Mouse (Mus musculus): ENCODE measurements around the gene Shroom2. TPM values are rescaled to one million over a fixed set of nuclear protein-coding genes. Genes with fewer than 3 reads are reported as not detected.
A peak's percentile ranks its signal among the peaks of the same experiment; 100 is the strongest.

The Shroom2 gene
- 5.6 TPM in 2 replicates for polyA plus RNA-seq (2015; fragmentation: Nextera tagmentation; extraction: Ambion mirVana)

DNA sequence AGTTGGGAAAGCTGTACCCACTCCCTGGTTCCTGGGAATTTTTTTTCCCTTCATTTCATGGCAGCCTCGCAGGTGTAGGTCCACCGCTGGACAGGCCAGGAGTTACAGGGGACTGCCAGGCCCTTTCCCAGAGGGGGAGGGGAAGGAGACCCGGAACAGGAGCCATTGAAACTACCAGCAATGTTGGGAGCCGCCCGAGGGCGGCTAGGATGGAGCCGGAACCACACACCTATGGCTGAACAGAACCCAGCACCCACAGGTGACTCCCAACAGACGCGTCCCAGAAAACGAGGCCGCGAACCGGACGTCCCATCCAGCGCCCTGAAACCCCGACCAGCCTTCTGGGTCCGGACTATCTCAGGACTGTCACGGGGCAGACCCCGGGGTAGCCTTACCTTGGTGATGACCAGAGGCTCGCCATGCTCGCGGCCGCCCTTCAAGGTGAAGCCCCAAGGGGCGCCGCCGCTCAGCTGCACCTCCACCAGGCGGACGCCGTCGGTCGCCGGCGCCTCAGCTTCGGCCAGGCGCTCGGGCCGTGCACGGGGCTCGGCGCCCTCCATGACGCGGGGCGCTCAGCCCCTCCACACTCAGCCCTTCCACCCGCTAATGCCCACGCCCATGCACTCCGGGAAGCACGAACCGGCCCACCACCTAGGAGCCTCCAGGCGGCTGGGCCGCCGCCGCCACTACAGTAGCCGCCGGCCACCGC is at the start of gene Shroom2:
Gene Shroom2, minus strand, starts transcription at position 575 of the 709 bp plus-strand sequence.
- ATAC-seq: peak; percentile 78
- WGBS: 14% methylated on average over 43 of the region's 55 CpGs
- no peaks in the 10 kb centered on the region for H3K9me3 ChIP-seq

DNA sequence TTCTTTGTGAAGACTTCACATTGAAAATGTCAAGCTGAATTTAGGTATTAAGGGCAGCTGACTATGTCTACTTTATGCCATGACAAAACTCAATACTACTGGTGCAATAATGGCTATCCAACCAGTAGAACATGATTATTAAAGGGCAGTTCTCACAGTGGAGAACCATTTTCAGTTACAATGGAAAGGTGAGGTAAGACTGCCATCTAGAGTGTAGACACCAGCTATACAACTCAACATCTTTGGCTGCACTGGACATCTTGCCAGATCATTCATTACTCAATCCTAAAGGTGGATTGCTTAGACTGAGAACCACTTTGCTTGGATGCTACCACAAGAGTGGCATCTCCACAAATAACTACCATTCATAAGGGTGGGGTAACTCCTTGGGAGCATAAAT is 49.7 kb upstream of the Shroom2 start:
- H3K9me3 ChIP-seq: no peaks in the 10 kb centered on the region
- H3K9ac ChIP-seq: no peak overlapping the region
- H3K4me3 ChIP-seq (replicated peaks): no peak overlapping the region
- no peaks in the 10 kb centered on the region for H3K27me3 ChIP-seq (replicated peaks)
- H3K4me1 ChIP-seq (replicated peaks): no peaks in the 10 kb centered on the region
- H3K4me2 ChIP-seq (replicated peaks): no peak overlapping the region
- no peak for ATAC-seq
- no peak overlapping the region for H3K27ac ChIP-seq
- H3K36me3 ChIP-seq: no peaks in the 10 kb centered on the region

More for the DNA sequence above, at the start of gene Shroom2:
- Histone ChIP-seq H3K36me3 (no peaks in the 10 kb centered on the region), H3K4me1 (replicated peaks) (no peaks in the 10 kb centered on the region), H3K4me2 (replicated peaks) (peak within 1 kb of the TSS; percentile 60), H3K9ac (peak within 1 kb of the TSS; percentile 61), H3K27ac (peak within 1 kb of the TSS; percentile 79), H3K27me3 (replicated peaks) (0 out of 2 replicates have a peak, but pooled peaks cover 7% of the 10 kb centered on the region), H3K4me3 (replicated peaks) (peak within 1 kb of the TSS; percentile 58)

DNA sequence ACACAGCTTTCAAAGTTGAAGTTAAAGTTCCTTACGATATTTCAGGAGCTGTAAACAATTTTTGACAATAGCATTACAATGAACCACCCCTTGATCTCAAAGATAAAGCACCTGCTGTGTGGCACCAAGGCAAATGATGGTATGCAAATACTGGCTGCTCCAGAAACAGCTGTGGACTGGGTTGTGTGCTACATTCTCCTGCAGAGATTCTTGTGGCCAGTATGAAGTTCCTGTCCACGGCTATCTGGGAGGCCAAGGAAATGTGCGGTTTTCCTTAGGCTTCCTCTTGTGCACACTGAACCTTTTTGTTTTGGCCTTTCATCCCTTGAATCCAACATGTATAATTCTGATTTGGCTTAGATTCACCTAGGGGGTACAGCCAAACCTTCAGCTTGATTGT is 44.1 kb upstream of the Shroom2 start:
- no peaks in the 10 kb centered on the region for H3K9me3 ChIP-seq
- no peaks in the 10 kb centered on the region for H3K4me1 ChIP-seq (replicated peaks)
- no peak for ATAC-seq
- no peak overlapping the region for H3K4me3 ChIP-seq (replicated peaks)
- H3K4me2 ChIP-seq (replicated peaks): no peak overlapping the region
- no peaks in the 10 kb centered on the region for H3K27me3 ChIP-seq (replicated peaks)
- no peak overlapping the region for H3K9ac ChIP-seq
- H3K36me3 ChIP-seq: no peaks in the 10 kb centered on the region
- H3K27ac ChIP-seq: no peak overlapping the region
- WGBS: 66% methylated on average over 3 of the region's 3 CpGs

DNA sequence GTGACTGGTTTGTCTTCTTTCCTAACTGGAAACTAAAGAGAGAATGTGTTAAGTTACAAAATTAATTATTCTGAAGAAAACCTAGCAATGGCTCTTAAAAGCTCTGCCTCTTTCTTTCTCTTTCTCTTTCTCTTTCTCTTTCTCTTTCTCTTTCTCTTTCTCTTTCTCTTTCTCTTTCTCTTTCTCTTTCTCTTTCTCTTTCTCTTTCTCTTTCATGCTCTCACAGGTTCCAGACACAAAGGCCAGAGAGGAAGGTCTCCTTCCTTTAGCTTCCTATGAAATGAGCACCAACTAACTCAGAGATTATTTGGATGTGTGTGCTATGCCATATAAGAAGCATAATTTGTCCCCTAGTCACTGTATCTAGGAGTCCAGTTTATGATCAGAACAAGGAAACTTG is 36.1 kb upstream of the Shroom2 start:
- H3K4me3 ChIP-seq (replicated peaks): no peak overlapping the region
- H3K4me2 ChIP-seq (replicated peaks): no peak overlapping the region
- H3K9ac ChIP-seq: no peak overlapping the region
- no peak overlapping the region for H3K27ac ChIP-seq
- H3K4me1 ChIP-seq (replicated peaks): no peaks in the 10 kb centered on the region
- no peaks in the 10 kb centered on the region for H3K27me3 ChIP-seq (replicated peaks)
- H3K36me3 ChIP-seq: no peaks in the 10 kb centered on the region
- no peaks in the 10 kb centered on the region for H3K9me3 ChIP-seq
- ATAC-seq: no peak

DNA sequence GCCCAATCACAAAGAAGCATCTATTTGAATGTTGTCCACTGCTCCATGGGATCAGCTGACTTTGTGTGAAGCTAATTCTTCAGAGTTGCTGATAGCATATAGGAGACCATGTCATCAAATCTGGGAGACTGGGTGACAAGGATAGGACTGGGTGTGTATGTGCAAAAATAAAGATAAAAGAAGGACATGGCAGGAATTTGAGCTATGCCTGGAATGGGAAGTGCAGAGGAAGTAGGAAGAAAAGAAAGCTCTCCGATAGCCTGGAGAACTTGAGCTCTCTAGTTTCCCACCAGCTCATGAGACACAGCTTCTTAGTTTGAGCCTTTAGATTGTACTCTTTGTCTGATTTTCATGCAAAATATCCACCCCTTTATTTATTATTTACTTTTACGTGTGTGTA is 19.3 kb upstream of the Shroom2 start:
- H3K4me1 ChIP-seq (replicated peaks): no peaks in the 10 kb centered on the region
- H3K9ac ChIP-seq: no peak overlapping the region
- 85% methylated on average over 2 of the region's 2 CpGs for WGBS
- no peak overlapping the region for H3K4me2 ChIP-seq (replicated peaks)
- no peak overlapping the region for H3K4me3 ChIP-seq (replicated peaks)
- no peaks in the 10 kb centered on the region for H3K36me3 ChIP-seq
- no peaks in the 10 kb centered on the region for H3K9me3 ChIP-seq
- H3K27me3 ChIP-seq (replicated peaks): no peaks in the 10 kb centered on the region
- H3K27ac ChIP-seq: no peak overlapping the region
- ATAC-seq: no peak

DNA sequence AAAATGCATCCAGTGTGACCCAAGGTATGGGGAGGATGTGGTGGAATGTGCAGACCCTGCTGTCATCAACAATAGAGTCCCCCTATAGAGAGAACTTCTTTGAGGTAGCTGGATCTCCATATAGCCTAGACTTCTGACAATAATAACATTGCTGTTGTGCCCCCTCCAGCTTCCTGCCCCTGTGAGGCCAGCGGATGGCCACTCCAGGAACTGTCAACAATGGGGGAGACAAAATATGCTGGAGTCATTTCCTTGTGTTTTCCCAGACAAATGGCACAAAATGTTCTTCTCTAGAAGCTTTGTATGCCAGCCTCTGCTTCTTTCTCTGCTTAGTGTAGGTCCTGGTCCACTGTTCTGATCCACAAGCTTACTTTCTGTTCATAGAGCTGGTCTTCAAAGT is 18.9 kb upstream of the Shroom2 start:
- Histone ChIP-seq H3K4me1 (replicated peaks) (no peaks in the 10 kb centered on the region), H3K27ac (no peak overlapping the region), H3K4me2 (replicated peaks) (no peak overlapping the region), H3K4me3 (replicated peaks) (no peak overlapping the region), H3K9me3 (no peaks in the 10 kb centered on the region), H3K36me3 (no peaks in the 10 kb centered on the region), H3K27me3 (replicated peaks) (no peaks in the 10 kb centered on the region), H3K9ac (no peak overlapping the region)
- 77% methylated on average over 1 of the region's 1 CpGs for WGBS
- ATAC-seq: no peak

DNA sequence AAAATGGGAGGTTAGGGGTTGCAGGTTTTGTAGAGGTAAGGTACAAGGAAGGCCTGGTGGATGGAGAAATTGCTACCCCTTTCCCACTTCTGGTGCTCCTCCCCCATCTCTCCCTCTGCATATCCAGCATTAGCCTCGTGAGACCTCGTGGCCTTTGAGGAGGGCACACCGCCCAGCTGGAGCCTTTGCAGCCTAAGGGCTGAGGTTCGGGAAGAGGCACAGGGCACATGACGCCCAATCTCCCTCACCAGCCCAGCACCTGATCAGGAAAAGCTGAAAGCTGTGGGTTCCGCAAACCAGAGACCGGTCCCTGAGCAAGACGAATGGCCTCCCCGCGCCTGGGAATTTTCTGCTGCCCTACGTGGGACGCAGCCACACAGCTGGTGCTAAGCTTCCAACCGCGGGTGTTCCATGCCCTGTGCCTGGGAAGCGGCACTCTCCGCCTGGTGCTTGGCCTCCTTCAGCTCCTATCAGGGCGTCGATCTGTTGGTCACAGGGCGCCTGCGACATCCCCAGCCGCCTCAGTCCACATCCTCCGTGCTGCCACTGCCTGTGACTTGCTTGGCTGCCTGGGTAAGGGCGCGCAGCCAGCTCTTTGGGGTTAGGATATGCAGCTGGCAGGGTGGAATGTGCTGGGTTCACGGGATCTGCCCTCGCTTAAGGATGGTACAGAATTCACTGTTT is 12.6 kb upstream of the Shroom2 start, which contains the start of gene Gpr143:
Gene Gpr143, plus strand, starts transcription at position 202 of the 684 bp plus-strand sequence.
- Histone ChIP-seq H3K9ac (no peak within 1 kb of the TSS), H3K27ac (no peak within 1 kb of the TSS), H3K36me3 (no peaks in the 10 kb centered on the region), H3K4me3 (replicated peaks) (peak within 1 kb of the TSS; percentile 12; the same call in 1 of the 2 replicates), H3K27me3 (replicated peaks) (0 out of 2 replicates have a peak, but pooled peaks cover 7% of the 10 kb centered on the region), H3K4me1 (replicated peaks) (no peaks in the 10 kb centered on the region), H3K4me2 (replicated peaks) (peak within 1 kb of the TSS; percentile 56), H3K9me3 (no peaks in the 10 kb centered on the region)
- 0 out of 2 replicates have a peak, but pooled peaks have one; percentile 25 for ATAC-seq
- WGBS: 22% methylated on average over 26 of the region's 26 CpGs

DNA sequence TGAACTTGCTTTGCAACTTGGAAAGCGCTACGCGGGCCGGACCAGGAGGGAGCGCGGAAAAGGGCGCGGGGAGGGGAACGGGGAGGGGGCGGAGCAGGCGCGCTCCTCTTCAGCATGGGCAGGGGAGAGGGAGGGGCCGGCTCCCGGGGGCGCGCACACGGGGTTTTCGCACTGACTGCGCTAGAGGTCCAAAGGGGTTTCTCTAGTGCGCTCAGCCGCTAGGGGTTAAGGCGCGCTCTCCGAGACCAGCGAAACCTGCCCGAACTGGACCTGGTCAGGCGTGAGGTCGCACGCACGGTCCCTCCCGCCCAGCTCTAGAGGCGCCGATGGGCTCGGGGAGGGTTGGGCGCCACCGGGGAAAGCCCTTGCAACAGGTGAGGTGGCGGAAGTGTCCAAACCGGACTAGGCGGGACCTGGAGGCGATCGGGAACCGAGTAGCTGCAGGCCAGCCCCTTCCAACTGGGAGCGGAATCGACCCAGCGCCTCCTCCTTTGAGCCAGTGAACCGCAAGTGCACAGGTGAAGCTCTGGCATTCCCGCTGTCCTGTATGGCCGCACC is 414 bp upstream of the Shroom2 start:
- Histone ChIP-seq H3K36me3 (no peaks in the 10 kb centered on the region), H3K4me2 (replicated peaks) (peak overlapping the region; percentile 60), H3K27ac (peak overlapping the region; percentile 79), H3K9me3 (no peaks in the 10 kb centered on the region), H3K9ac (peak overlapping the region; percentile 61), H3K27me3 (replicated peaks) (0 out of 2 replicates have a peak, but pooled peaks cover 7% of the 10 kb centered on the region), H3K4me1 (replicated peaks) (no peaks in the 10 kb centered on the region), H3K4me3 (replicated peaks) (peak overlapping the region; percentile 58)
- peak; percentile 96 for ATAC-seq
- WGBS: 17% methylated on average over 43 of the region's 48 CpGs

DNA sequence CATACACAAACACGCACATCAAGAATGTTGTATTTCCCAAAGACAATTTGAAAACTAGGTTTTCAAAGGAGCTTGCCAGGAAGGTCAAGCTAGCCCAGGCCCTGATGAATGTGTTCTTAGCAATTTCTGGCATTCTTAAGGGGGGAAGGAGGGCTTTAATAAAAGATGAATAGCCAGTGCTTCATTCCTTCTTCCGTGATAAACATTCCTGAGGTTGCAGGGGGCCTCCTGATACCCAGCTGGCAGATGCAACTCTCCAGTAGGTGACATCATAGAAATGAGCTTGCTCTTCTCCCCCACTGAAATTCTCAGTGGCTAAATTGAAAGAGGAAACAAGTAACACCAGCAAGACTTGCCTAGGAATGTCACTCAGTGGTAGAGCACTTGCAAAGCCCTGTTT is 5.1 kb downstream of the Shroom2 start:
- ATAC-seq: no peak
- Histone ChIP-seq H3K36me3 (no peaks in the 10 kb centered on the region), H3K4me1 (replicated peaks) (no peaks in the 10 kb centered on the region), H3K9me3 (no peaks in the 10 kb centered on the region), H3K27ac (no peak overlapping the region), H3K4me2 (replicated peaks) (no peak overlapping the region), H3K27me3 (replicated peaks) (0 out of 2 replicates have a peak, but pooled peaks cover under 1% of the 10 kb centered on the region), H3K4me3 (replicated peaks) (no peak overlapping the region), H3K9ac (no peak overlapping the region)
- WGBS: 46% methylated on average over 2 of the region's 2 CpGs

DNA sequence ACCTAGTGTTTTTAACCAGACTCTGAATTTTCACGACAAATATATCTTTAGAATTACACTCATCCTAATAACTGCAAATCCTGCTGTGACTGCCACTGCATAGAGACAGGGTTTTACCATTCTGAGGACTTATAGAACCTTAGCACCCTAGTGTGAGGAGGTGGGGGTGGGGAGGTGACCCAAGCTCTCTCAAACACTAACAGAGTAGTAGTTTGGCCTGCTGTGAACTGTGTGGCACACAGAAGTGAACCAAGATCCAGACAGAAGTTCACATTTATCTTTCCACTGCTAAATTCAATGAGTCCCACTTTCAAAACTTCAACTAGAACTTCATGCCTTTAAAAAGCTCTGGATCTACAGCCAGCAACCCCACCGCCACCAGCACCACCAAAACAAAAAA is 6.4 kb downstream of the Shroom2 start:
- H3K4me1 ChIP-seq (replicated peaks): no peaks in the 10 kb centered on the region
- no peak overlapping the region for H3K9ac ChIP-seq
- ATAC-seq: peak; percentile 67; the same call in 1 of the 2 replicates
- no peaks in the 10 kb centered on the region for H3K9me3 ChIP-seq
- no peak overlapping the region for H3K4me3 ChIP-seq (replicated peaks)
- H3K36me3 ChIP-seq: no peaks in the 10 kb centered on the region
- H3K4me2 ChIP-seq (replicated peaks): no peak overlapping the region
- H3K27me3 ChIP-seq (replicated peaks): no peaks in the 10 kb centered on the region
- WGBS: 65% methylated on average over 2 of the region's 2 CpGs
- H3K27ac ChIP-seq: no peak overlapping the region

DNA sequence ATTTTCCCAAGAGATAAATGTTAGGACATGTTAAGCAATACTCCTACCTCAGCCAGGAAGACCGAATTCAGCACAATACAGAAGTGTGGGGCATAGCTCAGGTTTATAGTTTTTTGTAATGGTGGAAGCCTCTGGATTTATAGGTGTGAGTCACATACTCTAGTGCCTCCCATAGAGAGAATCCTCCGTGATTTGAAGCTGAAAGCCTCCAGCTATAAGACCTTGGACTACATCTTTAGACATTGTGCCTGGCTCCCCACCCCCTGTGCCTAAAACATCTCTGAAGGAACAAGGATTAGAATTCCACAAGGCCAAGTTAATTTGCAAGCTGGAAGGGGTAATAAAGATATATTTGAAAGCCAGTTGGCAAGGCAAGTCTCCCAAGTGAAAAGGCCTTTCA is 6.8 kb downstream of the Shroom2 start:
- WGBS: 35% methylated on average over 2 of the region's 2 CpGs

DNA sequence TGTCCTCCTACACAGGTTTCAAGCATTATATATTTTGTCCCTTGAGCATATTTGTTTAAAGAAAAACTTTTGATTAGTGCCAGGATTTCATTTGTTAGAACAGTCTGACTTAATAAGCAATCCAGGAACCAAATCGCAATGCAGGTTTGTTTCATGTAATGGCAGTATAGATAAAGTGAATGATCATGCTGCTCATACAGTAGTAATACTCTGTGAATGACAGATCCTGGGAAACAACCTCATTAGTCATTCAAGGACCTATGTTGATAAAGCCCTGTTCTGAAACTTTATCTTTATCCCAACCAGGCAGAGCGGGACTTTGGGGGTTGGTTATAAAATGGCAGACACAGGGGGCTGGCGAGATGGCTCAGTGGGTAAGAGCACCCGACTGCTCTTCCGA is 13.0 kb downstream of the Shroom2 start:
- 82% methylated on average over 5 of the region's 5 CpGs for WGBS
- no peak overlapping the region for H3K4me2 ChIP-seq (replicated peaks)
- no peaks in the 10 kb centered on the region for H3K27me3 ChIP-seq (replicated peaks)
- no peaks in the 10 kb centered on the region for H3K36me3 ChIP-seq
- no peak overlapping the region for H3K9ac ChIP-seq
- H3K9me3 ChIP-seq: no peaks in the 10 kb centered on the region
- ATAC-seq: peak; percentile 72
- no peak overlapping the region for H3K27ac ChIP-seq
- H3K4me1 ChIP-seq (replicated peaks): no peaks in the 10 kb centered on the region
- no peak overlapping the region for H3K4me3 ChIP-seq (replicated peaks)

More for the DNA sequence above, 6.8 kb downstream of the Shroom2 start:
- H3K4me1 ChIP-seq (replicated peaks): no peaks in the 10 kb centered on the region
- H3K36me3 ChIP-seq: no peaks in the 10 kb centered on the region
- no peaks in the 10 kb centered on the region for H3K9me3 ChIP-seq
- no peak overlapping the region for H3K4me2 ChIP-seq (replicated peaks)
- H3K9ac ChIP-seq: no peak overlapping the region
- H3K4me3 ChIP-seq (replicated peaks): no peak overlapping the region
- peak; percentile 78 for ATAC-seq
- H3K27me3 ChIP-seq (replicated peaks): no peaks in the 10 kb centered on the region
- H3K27ac ChIP-seq: no peak overlapping the region
